Mouse (Mus musculus) layer of hippocampus, adult 9-11 months (tissue): Measurements from ENCODE around the gene Esrrg.

Experiments used
- DNase-seq: peaks from one replicate; pipeline ENCODE4 v3.0.0; 2022

The Esrrg gene

GRCm38 (mm10) chr1:188008476-188008875 is 399.9 kb downstream of the Esrrg start:
- DNase-seq = no peak

DNA sequence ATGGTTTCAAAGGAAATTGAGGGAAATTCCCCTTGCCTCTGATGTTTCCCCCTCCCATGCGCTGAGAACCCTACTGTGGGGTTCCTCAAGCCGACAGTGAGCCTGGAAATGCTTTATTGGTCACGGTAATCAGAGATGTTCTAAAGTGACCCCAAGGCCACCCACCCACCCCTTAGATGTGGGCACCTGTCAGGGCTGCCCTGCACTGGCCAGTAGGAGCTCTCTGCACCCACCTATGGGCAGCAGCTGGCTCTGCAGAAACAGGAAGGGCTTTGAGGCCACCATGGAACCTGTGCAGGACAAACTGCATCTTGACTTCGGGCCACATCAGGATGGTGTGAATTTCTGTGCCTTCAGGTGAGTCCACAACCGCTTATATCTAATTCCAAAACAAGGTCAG is 401.3 kb downstream of the Esrrg start:
- DNase-seq = no peak

DNA sequence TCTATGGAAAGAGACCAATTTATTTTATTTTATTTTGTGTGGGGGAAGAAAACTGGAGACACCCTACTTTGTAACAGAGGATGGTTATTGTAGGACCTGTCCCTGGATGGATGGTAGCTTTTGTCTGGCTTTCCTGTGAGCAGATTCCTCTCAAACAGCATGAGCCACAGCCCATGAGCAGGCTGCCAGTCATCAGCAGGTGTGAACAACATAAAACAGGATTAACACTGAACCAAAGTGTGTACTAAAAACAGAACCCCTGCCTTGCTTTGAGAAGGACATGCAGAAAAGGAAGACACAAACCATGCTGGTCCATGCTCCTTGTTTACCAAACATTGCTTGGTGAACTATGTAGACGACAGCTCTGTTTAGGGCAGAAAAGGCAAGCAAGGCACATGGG is 402.3 kb downstream of the Esrrg start:
- DNase-seq = no peak

DNA sequence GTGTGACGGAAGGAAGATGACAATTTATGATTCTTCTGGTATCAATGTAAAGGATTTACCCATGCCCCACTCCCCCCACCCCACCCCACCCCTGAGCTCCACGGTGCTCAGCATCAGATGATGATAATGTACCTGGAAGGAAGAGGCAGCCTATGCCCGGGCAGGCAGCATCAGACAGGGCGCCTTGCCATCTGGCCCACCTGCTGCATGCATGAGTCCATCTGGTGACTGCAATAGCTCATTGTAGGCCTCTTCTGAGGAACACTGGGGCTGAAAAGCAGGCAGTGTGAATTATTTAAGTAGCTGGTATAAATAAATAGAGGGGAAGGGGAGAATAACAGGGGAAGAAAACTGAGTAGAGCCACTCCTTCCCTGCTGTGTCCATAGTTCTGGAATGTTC is 405.8 kb downstream of the Esrrg start:
- DNase-seq = peak; percentile 36

GRCm38 (mm10) chr1:188017956-188018862 is 409.6 kb downstream of the Esrrg start:
- DNase-seq = no peak

DNA sequence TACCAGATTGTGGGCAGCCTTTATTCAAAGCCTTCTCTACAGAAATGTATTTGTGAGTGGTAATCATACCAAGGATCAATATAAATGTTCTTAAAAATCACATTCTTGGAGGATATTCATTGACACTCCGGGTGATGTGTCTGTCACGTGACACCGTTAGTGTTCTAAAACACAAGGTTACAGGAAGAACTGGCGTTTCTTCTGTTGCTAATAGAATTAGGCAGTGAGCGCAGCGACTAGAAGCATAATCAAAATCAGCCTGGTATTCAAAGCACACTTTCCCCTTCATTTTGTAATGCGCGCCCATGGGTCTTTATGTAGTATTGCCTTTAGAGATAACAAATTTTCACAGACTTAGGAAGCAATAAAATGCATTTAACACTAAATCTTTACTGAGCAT is 420.6 kb downstream of the Esrrg start:
- DNase-seq = no peak

DNA sequence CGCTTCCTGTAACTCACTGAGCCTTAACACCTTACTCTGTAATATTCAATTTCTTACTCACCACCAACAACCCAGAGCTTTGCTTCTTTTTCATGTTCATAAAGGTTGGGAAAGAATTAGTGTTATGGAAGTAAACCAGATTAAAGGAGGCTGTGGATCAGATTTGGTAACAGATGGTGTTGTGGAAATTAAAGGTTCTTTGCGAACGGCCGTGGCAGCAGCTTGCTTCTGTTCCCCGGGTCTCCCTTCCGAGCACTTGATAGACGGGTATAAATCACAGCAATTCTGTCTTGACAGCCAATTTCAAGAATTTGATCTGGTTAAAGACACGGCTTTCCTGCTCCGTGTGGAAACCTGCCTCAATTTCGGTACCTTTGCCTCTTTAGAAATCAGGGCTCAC is 421.5 kb downstream of the Esrrg start:
- DNase-seq = no peak

DNA sequence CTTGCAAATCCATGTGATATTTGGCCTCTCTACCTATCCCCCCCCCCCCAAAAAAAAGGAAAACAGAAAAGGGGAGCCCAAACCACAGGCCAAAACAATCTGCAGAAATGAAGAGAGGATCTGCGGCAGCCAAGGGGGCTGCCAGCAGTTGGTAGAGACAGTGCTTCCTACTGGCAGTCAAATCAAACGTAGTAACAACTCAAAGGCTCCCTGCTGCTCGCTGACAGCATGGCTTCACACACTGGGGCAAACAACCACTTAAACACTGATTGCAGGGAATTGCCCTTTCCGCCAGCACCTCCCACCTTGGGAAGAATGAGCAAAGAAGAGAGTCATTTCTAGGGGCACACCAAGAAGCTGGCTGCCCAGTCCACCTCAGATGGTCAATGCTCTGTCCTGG is 422.7 kb downstream of the Esrrg start:
- no peak for DNase-seq

DNA sequence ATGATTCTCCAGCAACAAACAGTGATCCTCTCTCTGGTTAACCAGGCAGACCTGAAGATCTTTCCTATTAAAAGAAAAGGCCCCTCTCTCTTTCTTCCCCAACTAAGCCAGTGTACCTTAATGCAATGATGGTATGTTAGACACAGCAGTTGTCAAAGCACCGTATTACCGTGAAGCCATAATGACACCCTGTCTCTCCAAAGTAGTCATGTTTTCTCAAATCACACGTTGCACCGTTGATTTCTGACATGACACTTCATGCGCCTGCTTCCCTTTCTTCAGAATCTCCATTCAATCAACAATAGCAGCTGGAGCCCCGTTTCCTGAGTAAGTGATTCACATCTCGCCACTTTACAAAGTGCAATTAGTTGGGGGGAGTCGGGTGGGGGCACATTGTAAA is 427.4 kb downstream of the Esrrg start:
- DNase-seq = no peak

DNA sequence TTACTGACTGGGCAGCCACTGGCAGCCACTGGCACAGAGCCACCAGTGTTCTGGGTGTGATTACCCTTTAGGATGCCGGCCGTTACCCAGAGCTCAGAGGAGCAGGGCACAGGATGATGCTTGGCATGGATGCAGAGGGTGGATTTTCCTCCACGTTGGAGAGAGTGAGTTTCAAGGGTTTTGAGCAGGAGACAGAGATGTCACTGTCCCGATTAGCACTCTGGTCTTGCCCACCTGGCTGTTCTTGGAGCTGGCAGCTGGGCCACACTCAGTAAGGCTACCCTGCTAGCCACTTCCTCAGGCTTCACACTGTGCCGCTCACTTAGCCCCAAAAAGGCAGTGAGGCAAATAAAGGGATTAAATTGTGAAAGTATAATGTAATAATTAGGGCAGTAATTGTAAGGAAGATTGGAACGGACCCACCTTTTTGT is 438.1 kb downstream of the Esrrg start:
- DNase-seq = no peak

GRCm38 (mm10) chr1:188047148-188047547 is 438.6 kb downstream of the Esrrg start:
- DNase-seq = no peak

- no peak for DNase-seq
Observed at GRCm38 (mm10) chr1:188055888-188056287, 447.3 kb downstream of the Esrrg start.

GRCm38 (mm10) chr1:188057892-188058291 is 449.3 kb downstream of the Esrrg start:
- no peak for DNase-seq

- DNase-seq = no peak
Observed at GRCm38 (mm10) chr1:188059006-188059405, 450.4 kb downstream of the Esrrg start.

- no peak for DNase-seq
Observed at GRCm38 (mm10) chr1:188060493-188060892, 451.9 kb downstream of the Esrrg start.

GRCm38 (mm10) chr1:188068833-188069232 is 460.2 kb downstream of the Esrrg start:
- no peak for DNase-seq

DNA sequence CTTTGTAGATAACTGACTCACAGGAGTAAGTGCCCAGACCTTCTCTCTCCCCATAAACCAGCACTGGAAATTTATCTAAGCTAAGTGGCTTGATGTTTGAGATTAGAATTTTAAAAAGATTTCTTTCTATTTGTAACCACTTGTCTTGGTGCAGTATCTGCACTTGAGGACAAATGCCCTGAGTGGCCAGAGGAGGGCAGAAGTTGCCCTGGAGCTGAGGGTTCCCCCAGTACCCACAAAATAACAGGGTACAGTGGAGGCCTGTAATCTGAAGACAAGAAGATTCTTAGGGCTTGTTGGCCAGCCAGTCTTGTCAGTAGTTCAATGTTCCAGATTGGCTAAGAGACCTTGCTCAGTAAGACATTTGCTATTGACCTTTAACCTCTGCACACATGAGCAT is 461.3 kb downstream of the Esrrg start:
- DNase-seq = no peak

DNA sequence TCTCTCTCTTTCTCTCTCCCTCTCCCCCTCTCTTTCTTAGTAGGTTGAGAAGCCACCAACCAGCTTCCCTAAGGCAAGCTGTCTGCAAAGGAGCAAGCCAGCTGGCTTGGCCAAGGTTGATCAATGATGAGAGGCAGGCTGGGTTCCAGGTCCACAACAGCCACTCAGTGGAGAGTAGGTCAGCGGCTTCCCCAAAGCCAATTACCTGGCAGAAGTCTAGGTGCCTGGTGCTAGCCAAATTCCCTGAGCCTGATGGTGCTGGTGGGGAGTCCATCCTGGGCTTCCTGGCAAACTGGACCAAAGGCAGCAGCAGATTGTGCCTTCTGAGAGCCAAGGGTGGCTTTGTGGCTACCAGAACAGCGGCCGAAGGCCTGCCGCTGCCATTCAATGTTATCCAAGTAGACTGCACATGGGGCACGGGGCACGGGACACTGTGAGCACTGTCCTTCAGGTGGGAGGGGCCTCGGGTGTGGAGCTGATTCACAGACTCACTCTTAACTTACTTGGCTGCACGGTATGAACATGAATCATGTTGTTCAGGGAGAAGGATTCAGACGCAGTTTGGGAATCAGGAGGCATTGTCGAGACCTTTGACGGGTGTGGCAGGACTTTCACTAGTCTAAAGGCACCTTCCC is 469.1 kb downstream of the Esrrg start:
- DNase-seq = no peak

GRCm38 (mm10) chr1:188080261-188080875 is 471.8 kb downstream of the Esrrg start:
- DNase-seq = no peak

GRCm38 (mm10) chr1:188082665-188083640 is 474.4 kb downstream of the Esrrg start:
- no peak for DNase-seq

GRCm38 (mm10) chr1:188085116-188085879 is 476.7 kb downstream of the Esrrg start:
- DNase-seq = no peak

GRCm38 (mm10) chr1:188093724-188094123 is 485.1 kb downstream of the Esrrg start:
- no peak for DNase-seq
